In genomic region chr9:113924883-113925282, GRCm38 (mm10) we compare ENCODE assay signal across 31 mouse cellular contexts.
"Had no signal": no experiment of that assay in that cellular context is flagged by ENCODE, and none has a peak within 500 bp of the region (broad histone marks: within the 10 kb centered on the region; RNA-seq: fewer than 3 reads in every experiment).

No protein-coding gene starts in this region.

- H3K9me3 ChIP-seq: limb, embryonic 10.5 days; limb, embryonic 12.5 days; limb, embryonic 13.5 days; limb, embryonic 15.5 days; liver, embryonic 12.5 days; liver, embryonic 13.5 days; liver, embryonic 15.5 days; lung, embryonic 15.5 days; megakaryocyte, embryonic 14.5 days; midbrain, embryonic 10.5 days; midbrain, embryonic 12.5 days; midbrain, embryonic 13.5 days; midbrain, embryonic 15.5 days; neural tube, embryonic 12.5 days had no signal

- H3K27me3 ChIP-seq: limb, embryonic 12.5 days; limb, embryonic 13.5 days; limb, embryonic 15.5 days; liver, embryonic 12.5 days; liver, embryonic 13.5 days; lung, embryonic 15.5 days; megakaryocyte, embryonic 14.5 days; midbrain, embryonic 12.5 days; midbrain, embryonic 13.5 days; midbrain, embryonic 15.5 days; neural tube, embryonic 12.5 days had no signal

- ATAC-seq: liver, embryonic 12.5 days; liver, postnatal 0 days; lung, postnatal 0 days; midbrain, embryonic 13.5 days; midbrain, embryonic 15.5 days; midbrain, embryonic 16.5 days had no signal

- H3K4me1 ChIP-seq: limb, embryonic 12.5 days; limb, embryonic 13.5 days; limb, embryonic 15.5 days; lung, embryonic 15.5 days; midbrain, embryonic 10.5 days; neural tube, embryonic 12.5 days had no signal

- H3K27ac ChIP-seq: limb, embryonic 10.5 days; limb, embryonic 12.5 days; limb, embryonic 13.5 days; limb, embryonic 15.5 days; liver, embryonic 12.5 days; liver, embryonic 13.5 days; liver, embryonic 14.5 days; liver, embryonic 15.5 days; lung, embryonic 15.5 days; macrophage; midbrain, embryonic 10.5 days; midbrain, embryonic 12.5 days; midbrain, embryonic 13.5 days; midbrain, embryonic 15.5 days; neural tube, embryonic 12.5 days had no signal

- DNase-seq: left cerebral cortex, postnatal 4 days; liver; liver, embryonic 13.5 days; liver, postnatal 0 days; lung, adult 18-20 months; lung, adult 2 months; lung, embryonic 14.5 days; lung, postnatal 10 days; lung, postnatal 14 days; lung, postnatal 36 days; lung, postnatal 4 days; midbrain, embryonic 14.5 days had no signal

- H3K4me3 ChIP-seq: limb, embryonic 10.5 days; limb, embryonic 12.5 days; limb, embryonic 13.5 days; limb, embryonic 15.5 days; liver, embryonic 12.5 days; liver, embryonic 13.5 days; liver, embryonic 15.5 days; lung, embryonic 15.5 days; megakaryocyte, embryonic 14.5 days; midbrain, embryonic 10.5 days; midbrain, embryonic 12.5 days; midbrain, embryonic 13.5 days; midbrain, embryonic 15.5 days; myocyte; neural tube, embryonic 12.5 days had no signal

- H3K9ac ChIP-seq: limb, embryonic 12.5 days; limb, embryonic 13.5 days; limb, embryonic 15.5 days; liver, embryonic 12.5 days; liver, embryonic 13.5 days; liver, embryonic 14.5 days; liver, embryonic 15.5 days; liver, postnatal 0 days; lung, embryonic 14.5 days; lung, embryonic 15.5 days; midbrain, embryonic 12.5 days; midbrain, embryonic 13.5 days; midbrain, embryonic 15.5 days; neural tube, embryonic 12.5 days had no signal

- H3K4me2 ChIP-seq: limb, embryonic 12.5 days; limb, embryonic 13.5 days; limb, embryonic 15.5 days; liver, embryonic 12.5 days; liver, embryonic 13.5 days; liver, embryonic 15.5 days; lung, embryonic 14.5 days; lung, embryonic 15.5 days; midbrain, embryonic 11.5 days; midbrain, embryonic 12.5 days; midbrain, embryonic 13.5 days; midbrain, embryonic 15.5 days; neural tube, embryonic 12.5 days had no signal
